Mouse (Mus musculus) midbrain, embryonic 11.5 days (tissue): ENCODE data around the gene Iqcf1. TPM values are rescaled to one million over a fixed set of nuclear protein-coding genes. Genes with fewer than 3 reads are reported as not detected.

Experiments used
- ATAC-seq: fragments of 200-750 bp; cut with Nextera tagmentation; 2 replicates; pipeline ENCODE4 v1.8.0; 2017; ENCODE audit warnings: moderate TSS enrichment, moderate library complexity; ENCODE audit not compliant: low FRiP score
- DNase-seq: peaks from one replicate; pipeline ENCODE4 v3.0.0; 2015; ENCODE audit warnings: low spot score; ENCODE audit errors: missing footprints
- H3K27ac ChIP-seq: fragments of 300-500 bp; sonication (generic); 2 replicates; pipeline ENCODE4 v1.5.1; 2014; ENCODE audit warnings: low read depth, low read length
- H3K27me3 ChIP-seq: fragments of 300-500 bp; sonication (generic); 2 replicates; pipeline ENCODE4 v1.6.1; 2014; ENCODE audit warnings: mild to moderate bottlenecking, low read length, moderate library complexity, mixed read lengths; ENCODE audit not compliant: control insufficient read depth, insufficient read depth
- H3K36me3 ChIP-seq: fragments of 300-500 bp; sonication (generic); 2 replicates; pipeline ENCODE4 v1.6.1; 2014; ENCODE audit warnings: mild to moderate bottlenecking, low read length, moderate library complexity, mixed read lengths; ENCODE audit not compliant: control insufficient read depth, insufficient read depth
- H3K4me1 ChIP-seq: fragments of 300-500 bp; sonication (generic); 2 replicates; pipeline ENCODE4 v1.6.1; 2014; ENCODE audit warnings: low read length; ENCODE audit not compliant: control insufficient read depth, insufficient read depth
- H3K4me2 ChIP-seq: fragments of 300-500 bp; sonication (generic); 2 replicates; pipeline ENCODE4 v1.6.1; 2014; ENCODE audit warnings: mild to moderate bottlenecking, moderate library complexity
- H3K4me3 ChIP-seq: fragments of 300-500 bp; sonication (generic); 2 replicates; pipeline ENCODE4 v1.5.1; 2014; ENCODE audit warnings: low read depth, low read length
- H3K9ac ChIP-seq: fragments of 300-500 bp; sonication (generic); 2 replicates; pipeline ENCODE4 v1.6.1; 2014; ENCODE audit warnings: low read length
- H3K9me3 ChIP-seq: fragments of 300-500 bp; sonication (generic); 2 replicates; pipeline ENCODE4 v1.6.1; 2016; ENCODE audit warnings: low read length; ENCODE audit not compliant: control insufficient read depth
- WGBS: fragments of 180-500 bp; shearing (Covaris S2); extraction: QIAGEN DNeasy Blood & Tissue Kit; methylation state at CpG from one replicate; pipeline ENCODE4 v1.1.7; 2014; 5-methylcytosine and 5-hydroxymethylcytosine counted together
- polyA plus RNA-seq: library from polyadenylated mRNA; unstranded; fragments of >200 nt; fragmentation: Nextera tagmentation; extraction: Ambion mirVana; gene quantifications from 2 replicates; pipeline ENCODE4 v1.2.1, GENCODE M21; 2014

Gene Iqcf1
- polyA plus RNA-seq, 1 experiment from 2014 or later: not detected

- H3K9ac ChIP-seq: no peak overlapping the region
- no peaks in the 10 kb centered on the region for H3K4me1 ChIP-seq
- no peak for DNase-seq
- H3K4me3 ChIP-seq: no peak overlapping the region
- H3K27ac ChIP-seq: no peak overlapping the region
- WGBS: 79% methylated on average over 2 of the region's 2 CpGs
- H3K4me2 ChIP-seq: no peak overlapping the region
- ATAC-seq: no peak
- no peaks in the 10 kb centered on the region for H3K9me3 ChIP-seq
- H3K36me3 ChIP-seq: no peaks in the 10 kb centered on the region
- no peaks in the 10 kb centered on the region for H3K27me3 ChIP-seq
These were observed 19.7 kb downstream of the Iqcf1 start for GRCm38 (mm10) chr9:106519433-106519832.

GRCm38 (mm10) chr9:106519909-106520308 lies 20.1 kb downstream of the Iqcf1 start:
- no peak for DNase-seq
- Histone ChIP-seq H3K4me1 (no peaks in the 10 kb centered on the region), H3K4me2 (no peak overlapping the region), H3K27ac (no peak overlapping the region), H3K4me3 (no peak overlapping the region), H3K36me3 (no peaks in the 10 kb centered on the region), H3K9me3 (no peaks in the 10 kb centered on the region), H3K9ac (no peak overlapping the region), H3K27me3 (no peaks in the 10 kb centered on the region)
- WGBS: 83% methylated on average over 8 of the region's 8 CpGs
- no peak for ATAC-seq

GRCm38 (mm10) chr9:106531833-106532232 lies 32.1 kb downstream of the Iqcf1 start:
- Histone ChIP-seq H3K4me1 (no peaks in the 10 kb centered on the region), H3K36me3 (no peaks in the 10 kb centered on the region), H3K4me3 (no peak overlapping the region), H3K27me3 (no peaks in the 10 kb centered on the region), H3K9me3 (no peaks in the 10 kb centered on the region), H3K27ac (no peak overlapping the region), H3K4me2 (no peak overlapping the region), H3K9ac (no peak overlapping the region)
- WGBS: 36% methylated on average over 3 of the region's 3 CpGs
- peak; percentile 88 for DNase-seq
- no peak; the same call in 1 of the 2 replicates for ATAC-seq

- H3K9me3 ChIP-seq: no peaks in the 10 kb centered on the region
- no peak overlapping the region for H3K27ac ChIP-seq
- no peaks in the 10 kb centered on the region for H3K27me3 ChIP-seq
- H3K9ac ChIP-seq: no peak overlapping the region
- H3K36me3 ChIP-seq: no peaks in the 10 kb centered on the region
- ATAC-seq: no peak
- DNase-seq: no peak
- no peak overlapping the region for H3K4me3 ChIP-seq
- 90% methylated on average over 7 of the region's 7 CpGs for WGBS
- no peaks in the 10 kb centered on the region for H3K4me1 ChIP-seq
- no peak overlapping the region for H3K4me2 ChIP-seq
These were observed 34.5 kb downstream of the Iqcf1 start for GRCm38 (mm10) chr9:106534296-106534695.

GRCm38 (mm10) chr9:106534975-106535374 lies 35.2 kb downstream of the Iqcf1 start:
- H3K27ac ChIP-seq: no peak overlapping the region
- H3K9ac ChIP-seq: no peak overlapping the region
- no peaks in the 10 kb centered on the region for H3K4me1 ChIP-seq
- no peak for DNase-seq
- H3K27me3 ChIP-seq: no peaks in the 10 kb centered on the region
- no peaks in the 10 kb centered on the region for H3K36me3 ChIP-seq
- no peak overlapping the region for H3K4me2 ChIP-seq
- WGBS: 94% methylated on average over 11 of the region's 11 CpGs
- ATAC-seq: no peak
- no peak overlapping the region for H3K4me3 ChIP-seq
- H3K9me3 ChIP-seq: no peaks in the 10 kb centered on the region

Other genes with a start within 250 kb of the Iqcf1 start
- 29.4 and 30.9 TPM in 2 replicates for gene Poc1a, start 218.9 kb upstream of the Iqcf1 start, polyA plus RNA-seq
- gene Dusp7, start 131.3 kb upstream of the Iqcf1 start, polyA plus RNA-seq: 16.1 and 17.0 TPM in 2 replicates
- gene Rpl29, start 70.5 kb upstream of the Iqcf1 start, polyA plus RNA-seq: 867 and 874 TPM in 2 replicates
- 29.9 and 30.4 TPM in 2 replicates for gene Acy1, start 61.6 kb upstream of the Iqcf1 start, polyA plus RNA-seq
- gene Abhd14b, start 52.5 kb upstream of the Iqcf1 start, polyA plus RNA-seq: 3.9 and 4.5 TPM in 2 replicates
- 30.8 and 34.5 TPM in 2 replicates for gene Abhd14a, start 52.3 kb upstream of the Iqcf1 start, polyA plus RNA-seq
- gene Pcbp4, start 46.7 kb upstream of the Iqcf1 start, polyA plus RNA-seq: 219 and 256 TPM in 2 replicates
- 0.12 and 0.23 TPM in 2 replicates for gene Gpr62, start 34.0 kb upstream of the Iqcf1 start, polyA plus RNA-seq
- gene Rrp9, start 24.0 kb upstream of the Iqcf1 start, polyA plus RNA-seq: 38.2 and 44.4 TPM in 2 replicates
- gene Parp3, start 23.0 kb upstream of the Iqcf1 start, polyA plus RNA-seq: 1.1 and 1.2 TPM in 2 replicates
- gene Iqcf5, start 14.6 kb downstream of the Iqcf1 start, polyA plus RNA-seq: not detected in 2 replicates
- not detected in 2 replicates for gene Iqcf3, start 61.7 kb downstream of the Iqcf1 start, polyA plus RNA-seq
- gene Iqcf4, start 71.0 kb downstream of the Iqcf1 start, polyA plus RNA-seq: not detected in 2 replicates
- not detected in 2 replicates for gene Iqcf6, start 126.6 kb downstream of the Iqcf1 start, polyA plus RNA-seq
- 15.5 and 16.4 TPM in 2 replicates for gene Grm2, start 156.1 kb downstream of the Iqcf1 start, polyA plus RNA-seq
- 24.6 and 27.1 TPM in 2 replicates for gene Tex264, start 186.0 kb downstream of the Iqcf1 start, polyA plus RNA-seq